ENCODE assay signal across 6 mouse cellular contexts in the genomic region with DNA sequence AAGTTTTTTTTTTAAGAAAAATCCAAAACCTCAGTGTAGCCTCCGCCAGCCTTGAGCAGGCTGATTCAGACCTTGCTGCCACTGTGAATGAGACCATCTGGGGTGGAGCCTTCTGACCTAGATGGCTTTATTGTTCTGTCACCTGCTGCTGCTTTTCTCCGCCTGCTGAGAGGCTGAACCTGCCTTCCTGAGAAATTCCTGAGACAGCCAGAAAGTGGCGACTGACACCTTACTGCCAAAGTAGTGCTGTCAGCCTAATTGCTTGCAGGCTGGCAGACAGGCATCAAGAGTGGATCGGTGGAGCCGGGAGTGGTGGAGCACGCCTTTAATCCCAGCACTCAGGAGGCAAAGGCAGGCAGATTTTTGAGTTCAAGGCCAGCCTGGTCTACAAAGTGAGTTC. TPM values are rescaled to one million over a fixed set of nuclear protein-coding genes. Genes with fewer than 3 reads are reported as not detected.
A peak's percentile ranks its signal among the peaks of the same experiment; 100 is the strongest.
DNase-seq lines count a peak whose midpoint lies in the region; TF ChIP-seq lines count a peak whose summit lies in the region.
"Not testable (repeated sequence)": the region's sequence is repeated elsewhere in the genome, so short reads cannot be mapped to it uniquely, and the experiment has no call there.

No protein-coding gene starts in this region.

- TF ChIP-seq POLR2A in brain, embryonic 14.5 days (IDR thresholded peaks at IDR 0.05; ENCODE audit: borderline replicate concordance, extremely low read depth, insufficient read depth, insufficient read length, poor library complexity, severe bottlenecking); cerebellum, adult 2 months (IDR thresholded peaks at IDR 0.05; ENCODE audit: borderline replicate concordance, insufficient read depth, low read length): not testable (repeated sequence)

- not testable (repeated sequence) for H3K27ac ChIP-seq in cerebellum, adult 2 months (ENCODE audit: insufficient read depth, low read length)

- not testable (repeated sequence) for H3K4me3 ChIP-seq in cerebellum, adult 2 months (replicated peaks; ENCODE audit: insufficient read depth, low read depth, low read length)

- 19% methylated on average over 6 of the region's 6 CpGs for WGBS in cerebellum, adult 2 months

- TF ChIP-seq CTCF in brain, embryonic 14.5 days (IDR thresholded peaks at IDR 0.05; ENCODE audit: borderline replicate concordance, extremely low read depth, insufficient read depth, insufficient read length); cerebellum, adult 2 months (IDR thresholded peaks at IDR 0.05; ENCODE audit: borderline replicate concordance, insufficient read depth, low read depth, low read length): not testable (repeated sequence)

- DNase-seq in R1 (ENCODE audit: low read depth, low spot score): peak; percentile 51
- peak; percentile 13 for DNase-seq in adrenal gland, adult 2 months
- DNase-seq in brain, embryonic 14.5 days (ENCODE audit: low read depth): peak; percentile 34
- DNase-seq in cerebellum, adult 2 months: peak; percentile 7 to 9
- DNase-seq in cerebellum, postnatal 14 days: peak; percentile 10 to 30
- peak; percentile 1 for DNase-seq in retina, embryonic 14.5 days (ENCODE audit: low spot score)

- H3K27me3 ChIP-seq in cerebellum, adult 2 months (ENCODE audit: control insufficient read depth, insufficient read depth, low read length): not testable (repeated sequence)

- not testable (repeated sequence) for H3K4me1 ChIP-seq in cerebellum, adult 2 months (ENCODE audit: control insufficient read depth, insufficient read depth, low read length)

RNA-seq across cellular contexts. Expression of a gene that starts 11.3 kb away (rescaled TPM):
- 10 to 100 TPM; 53.8 to 71.9 TPM for total RNA-seq in adrenal gland, adult 2 months (2021)
- 1.5 and 1.9 TPM in 2 replicates for polyA plus RNA-seq in adrenal gland, adult 2 months (2012; rRNA removed)
- polyA plus RNA-seq in brain, embryonic 14.5 days (2012; rRNA removed): 58.1 and 65.6 TPM in 2 replicates
- polyA plus RNA-seq in cerebellum, adult 2 months (2012; rRNA removed): 33.0 and 36.7 TPM in 2 replicates

Comparison
In these comparisons a context has a peak if more than half of its experiments do, and no peak if none do; other contexts are left out.
1. DNase-seq: peak in every context shown above with its lines; median percentile 51 in R1; 34 in brain, embryonic 14.5 days; 20 in cerebellum, postnatal 14 days; 13 in adrenal gland, adult 2 months; 8 in cerebellum, adult 2 months; 1 in retina, embryonic 14.5 days.
2. RNA of a gene that starts 11.3 kb away (polyA plus RNA-seq): 58.1 to 65.6 TPM in brain, embryonic 14.5 days and 33.0 to 36.7 TPM in cerebellum, adult 2 months; 1.5 to 1.9 TPM in adrenal gland, adult 2 months; every median in the first group is over 10 times any median in the second.